Mouse (Mus musculus) erythroblast, adult 5-6 weeks (primary cell): Measurements from ENCODE around the gene Bicd2. TPM values are rescaled to one million over a fixed set of nuclear protein-coding genes. Genes with fewer than 3 reads are reported as not detected.

Experiments used
- total RNA-seq, 2 experiments: library from RNA; stranded (forward) in 1 of 2; stranded (reverse) in 1 of 2; fragments of 150-400 nt in 1 of 2; fragments of 200-764, 138-1000 nt in 1 of 2; gene quantifications; 2 replicates each; pipeline versions ENCODE4 v1.2.3 to v1.2.4; 2015 to 2017; ENCODE audit warnings: low replicate concordance in 2 of 2

Gene Bicd2
- total RNA-seq, 2 experiments from 2014 or later = 6.3 to 9.1 TPM

Other genes with a start within 250 kb of the Bicd2 start
- not detected in 2 replicates for gene Wnk2, start 193.6 kb upstream of the Bicd2 start, total RNA-seq (2015; ENCODE audit: low replicate concordance)
- gene Wnk2, start 193.6 kb upstream of the Bicd2 start, total RNA-seq (2017; ENCODE audit: low replicate concordance) = not detected in 2 replicates
- gene Ninj1, start 154.1 kb upstream of the Bicd2 start, total RNA-seq (2015; ENCODE audit: low replicate concordance) = 18.3 and 22.2 TPM in 2 replicates
- gene Ninj1, start 154.1 kb upstream of the Bicd2 start, total RNA-seq (2017; ENCODE audit: low replicate concordance) = 6.4 and 13.3 TPM in 2 replicates
- gene Card19, start 125.5 kb upstream of the Bicd2 start, total RNA-seq (2015; ENCODE audit: low replicate concordance) = 13.1 and 22.8 TPM in 2 replicates
- gene Card19, start 125.5 kb upstream of the Bicd2 start, total RNA-seq (2017; ENCODE audit: low replicate concordance) = 8.2 and 8.9 TPM in 2 replicates
- gene Susd3, start 92.9 kb upstream of the Bicd2 start, total RNA-seq (2015; ENCODE audit: low replicate concordance) = 1.5 and 2.5 TPM in 2 replicates
- 1.1 and 5.2 TPM in 2 replicates for gene Susd3, start 92.9 kb upstream of the Bicd2 start, total RNA-seq (2017; ENCODE audit: low replicate concordance)
- gene Fgd3, start 21.3 kb upstream of the Bicd2 start, total RNA-seq (2015; ENCODE audit: low replicate concordance) = 3.1 and 3.3 TPM in 2 replicates
- 5.9 and 6.7 TPM in 2 replicates for gene Fgd3, start 21.3 kb upstream of the Bicd2 start, total RNA-seq (2017; ENCODE audit: low replicate concordance)
- gene Ippk, start 79.7 kb downstream of the Bicd2 start, total RNA-seq (2015; ENCODE audit: low replicate concordance) = 1.5 and 1.9 TPM in 2 replicates
- 1.5 and 5.7 TPM in 2 replicates for gene Ippk, start 79.7 kb downstream of the Bicd2 start, total RNA-seq (2017; ENCODE audit: low replicate concordance)
- 0.77 and 0.84 TPM in 2 replicates for gene Tes3-ps, start 151.7 kb downstream of the Bicd2 start, total RNA-seq (2015; ENCODE audit: low replicate concordance)
- 3.0 and 5.4 TPM in 2 replicates for gene Tes3-ps, start 151.7 kb downstream of the Bicd2 start, total RNA-seq (2017; ENCODE audit: low replicate concordance)
- gene Ecm2, start 163.2 kb downstream of the Bicd2 start, total RNA-seq (2015; ENCODE audit: low replicate concordance) = not detected in 2 replicates
- 0.09 and 0.70 TPM in 2 replicates for gene Ecm2, start 163.2 kb downstream of the Bicd2 start, total RNA-seq (2017; ENCODE audit: low replicate concordance)
- gene Aspn, start 202.9 kb downstream of the Bicd2 start, total RNA-seq (2015; ENCODE audit: low replicate concordance) = not detected in 2 replicates
- not detected in 2 replicates for gene Aspn, start 202.9 kb downstream of the Bicd2 start, total RNA-seq (2017; ENCODE audit: low replicate concordance)
- 1.5 TPM in 1 of 2 replicates, not detected in the other for gene Omd, start 240.9 kb downstream of the Bicd2 start, total RNA-seq (2015; ENCODE audit: low replicate concordance)
- gene Omd, start 240.9 kb downstream of the Bicd2 start, total RNA-seq (2017; ENCODE audit: low replicate concordance) = 1.4 TPM in 1 of 2 replicates, not detected in the other